Mouse (Mus musculus) myocyte (in vitro differentiated cells): Measurements from ENCODE around the gene Vmn2r87.
"Not testable (repeated sequence)": the region's sequence is repeated elsewhere in the genome, so short reads cannot be mapped to it uniquely, and the experiment has no call there.

Source experiments
- CEBPB ChIP-seq: IDR thresholded peaks from 2 replicates; pipeline ENCODE4 v1.6.1; 2011; ENCODE audit warnings: mild to moderate bottlenecking, moderate library complexity; ENCODE audit not compliant: poor library complexity, insufficient read depth, severe bottlenecking
- E2F4 ChIP-seq: IDR thresholded peaks from one replicate; pipeline ENCODE4 v1.6.1; 2011; ENCODE audit warnings: mild to moderate bottlenecking, control low read depth, moderate library complexity; ENCODE audit not compliant: insufficient read depth
- POLR2A ChIP-seq: IDR thresholded peaks from one replicate; pipeline ENCODE4 v1.6.1; 2011; ENCODE audit warnings: low read depth, mild to moderate bottlenecking, control low read depth, moderate library complexity; ENCODE audit not compliant: insufficient read length
- TCF12 ChIP-seq: IDR thresholded peaks from one replicate; pipeline ENCODE4 v1.6.1; 2011; ENCODE audit warnings: mild to moderate bottlenecking, control low read depth; ENCODE audit not compliant: poor library complexity, insufficient read depth, severe bottlenecking
- USF1 ChIP-seq: IDR thresholded peaks from one replicate; pipeline ENCODE4 v1.6.1; 2011; ENCODE audit warnings: low read depth, mild to moderate bottlenecking, control low read depth, moderate library complexity

- not testable (repeated sequence) for TF ChIP-seq POLR2A, E2F4
- TF ChIP-seq TCF12 (peak; percentile 34), CEBPB (0 out of 2 replicates have a peak, but pooled peaks have one; percentile 43), USF1 (peak; percentile 82)
Observed at GRCm38 (mm10) chr10:130434185-130434898, 62.9 kb downstream of the Vmn2r87 start.
